Mouse (Mus musculus): ENCODE data around the gene Alcam. TPM values are rescaled to one million over a fixed set of nuclear protein-coding genes. Genes with fewer than 3 reads are reported as not detected.

Alcam gene
- polyA plus RNA-seq, 1 experiment from 2014 or later = 32.9 TPM

DNA sequence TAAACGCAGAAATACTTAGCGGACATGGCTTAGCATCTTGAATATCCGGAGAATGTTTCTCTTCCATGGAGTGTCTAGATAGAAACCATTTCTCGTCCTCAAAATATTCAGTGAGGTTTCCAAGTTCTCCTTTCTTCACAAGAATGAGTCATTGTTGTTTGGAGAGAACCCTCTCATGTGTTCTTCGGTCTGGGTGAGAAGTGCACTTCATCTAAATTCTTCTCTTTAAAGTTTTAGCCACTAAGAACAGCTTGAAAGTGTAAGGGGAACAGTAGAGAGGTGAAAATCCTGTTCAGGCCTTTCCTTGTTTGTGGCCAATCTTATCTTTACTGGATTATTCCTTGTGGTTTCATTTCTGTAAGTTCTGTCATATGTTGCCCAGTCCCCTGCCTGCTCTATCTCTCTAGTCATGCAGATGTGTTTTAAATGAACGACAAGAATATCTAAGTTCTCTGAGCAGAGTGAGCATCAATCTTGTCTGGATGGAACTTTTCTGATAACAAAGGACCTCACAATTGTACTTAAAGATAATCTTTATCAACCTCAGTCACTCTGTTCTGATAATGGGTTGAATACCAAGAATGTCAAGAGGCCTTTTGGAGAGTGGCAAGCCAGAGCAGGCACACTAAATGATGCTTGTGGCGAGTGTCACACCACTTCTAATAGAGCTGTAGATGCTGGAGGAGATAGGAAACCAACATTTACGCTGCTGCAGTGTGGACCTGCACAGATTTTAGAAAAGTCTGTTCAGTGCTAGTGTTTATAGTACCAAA lies 111.0 kb downstream of the Alcam start:
- no peaks in the 10 kb centered on the region for H3K36me3 ChIP-seq
- H3K4me2 ChIP-seq = no peak overlapping the region
- no peak for ATAC-seq (ENCODE audit: low FRiP score, low read depth)
- H3K4me1 ChIP-seq (replicated peaks) = no peaks in the 10 kb centered on the region
- no peak overlapping the region for H3K4me3 ChIP-seq
- 90% methylated on average over 8 of the region's 8 CpGs for WGBS
- H3K9ac ChIP-seq = no peak overlapping the region
- no peaks in the 10 kb centered on the region for H3K27me3 ChIP-seq
- no peak overlapping the region for H3K27ac ChIP-seq (replicated peaks)
- no peaks in the 10 kb centered on the region for H3K9me3 ChIP-seq

DNA sequence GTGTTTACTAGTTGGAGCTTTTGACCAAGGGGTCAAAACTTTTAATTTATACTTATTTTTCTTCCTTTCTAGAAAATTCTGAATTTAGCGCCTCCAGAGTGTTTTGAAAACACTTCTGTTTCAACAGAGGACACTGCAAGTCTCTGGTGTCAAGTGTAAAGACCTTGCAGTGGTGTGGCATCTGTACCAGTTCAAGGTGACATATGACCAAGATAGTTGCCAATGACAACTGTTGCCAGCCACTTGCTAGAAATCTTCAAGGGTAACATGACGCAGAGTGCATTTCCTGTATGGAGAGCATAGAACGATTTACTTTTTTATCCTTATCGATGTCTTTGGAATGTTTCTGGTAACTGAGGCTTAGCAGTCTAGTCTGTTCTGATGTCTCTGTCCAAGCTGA lies 119.8 kb downstream of the Alcam start:
- no peaks in the 10 kb centered on the region for H3K36me3 ChIP-seq
- ATAC-seq (ENCODE audit: low FRiP score, low read depth) = no peak
- no peaks in the 10 kb centered on the region for H3K4me1 ChIP-seq (replicated peaks)
- H3K27ac ChIP-seq (replicated peaks) = no peak overlapping the region
- 75% methylated on average over 4 of the region's 4 CpGs for WGBS
- no peak overlapping the region for H3K4me2 ChIP-seq
- no peaks in the 10 kb centered on the region for H3K9me3 ChIP-seq
- no peak overlapping the region for H3K4me3 ChIP-seq
- H3K27me3 ChIP-seq = no peaks in the 10 kb centered on the region
- H3K9ac ChIP-seq = no peak overlapping the region

DNA sequence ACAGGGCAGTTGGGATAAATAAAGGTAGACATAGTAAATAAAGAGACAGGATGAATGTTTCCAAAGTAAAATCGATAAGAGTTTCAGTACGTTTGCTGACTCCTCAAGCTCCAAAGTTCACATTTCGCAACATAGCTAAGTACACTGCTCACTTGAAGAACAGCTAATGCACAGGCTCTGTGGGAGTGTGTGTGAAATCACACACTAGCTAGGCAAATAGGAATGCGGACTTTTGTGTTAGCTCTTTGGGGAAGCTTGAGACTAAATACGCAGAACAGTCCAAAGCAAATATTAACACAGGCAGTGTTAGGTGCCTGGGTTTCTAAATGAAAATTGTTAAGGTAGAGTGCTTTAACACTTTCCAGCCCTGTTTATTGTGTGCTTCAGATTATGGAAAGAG lies 120.2 kb downstream of the Alcam start:
- no peak overlapping the region for H3K9ac ChIP-seq
- H3K4me2 ChIP-seq = no peak overlapping the region
- ATAC-seq (ENCODE audit: low FRiP score, low read depth) = no peak
- H3K4me3 ChIP-seq = no peak overlapping the region
- H3K27me3 ChIP-seq = no peaks in the 10 kb centered on the region
- H3K36me3 ChIP-seq = no peaks in the 10 kb centered on the region
- no peak overlapping the region for H3K27ac ChIP-seq (replicated peaks)
- no peaks in the 10 kb centered on the region for H3K4me1 ChIP-seq (replicated peaks)
- WGBS = 85% methylated on average over 5 of the region's 5 CpGs
- H3K9me3 ChIP-seq = no peaks in the 10 kb centered on the region

DNA sequence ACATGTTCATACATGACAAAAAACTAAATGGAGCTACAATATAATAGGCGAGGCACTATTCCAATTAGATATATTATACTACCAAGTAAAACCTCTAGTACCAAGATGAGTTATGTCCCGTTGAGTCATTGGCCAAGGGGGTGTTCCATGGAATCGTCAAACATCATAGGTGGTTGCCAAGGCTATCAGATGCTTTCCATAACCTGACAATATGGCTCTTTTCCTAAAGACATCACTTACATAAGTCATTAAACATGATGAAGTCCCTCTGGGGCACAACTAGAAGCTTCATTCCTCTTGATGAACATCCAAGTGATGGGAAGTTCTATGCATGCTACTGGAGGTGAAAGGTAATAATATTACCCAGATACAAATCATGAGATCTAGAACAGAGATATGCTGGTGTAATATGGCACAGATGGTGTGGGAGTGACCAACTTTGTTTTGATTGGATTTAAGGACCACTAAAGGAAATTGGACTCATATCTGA lies 122.5 kb downstream of the Alcam start:
- no peak overlapping the region for H3K27ac ChIP-seq (replicated peaks)
- H3K9ac ChIP-seq = no peak overlapping the region
- no peak for ATAC-seq (ENCODE audit: low FRiP score, low read depth)
- H3K4me3 ChIP-seq = no peak overlapping the region
- no peaks in the 10 kb centered on the region for H3K9me3 ChIP-seq
- H3K27me3 ChIP-seq = no peaks in the 10 kb centered on the region
- no peaks in the 10 kb centered on the region for H3K36me3 ChIP-seq
- H3K4me1 ChIP-seq (replicated peaks) = no peaks in the 10 kb centered on the region
- H3K4me2 ChIP-seq = no peak overlapping the region
- 96% methylated on average over 3 of the region's 3 CpGs for WGBS

DNA sequence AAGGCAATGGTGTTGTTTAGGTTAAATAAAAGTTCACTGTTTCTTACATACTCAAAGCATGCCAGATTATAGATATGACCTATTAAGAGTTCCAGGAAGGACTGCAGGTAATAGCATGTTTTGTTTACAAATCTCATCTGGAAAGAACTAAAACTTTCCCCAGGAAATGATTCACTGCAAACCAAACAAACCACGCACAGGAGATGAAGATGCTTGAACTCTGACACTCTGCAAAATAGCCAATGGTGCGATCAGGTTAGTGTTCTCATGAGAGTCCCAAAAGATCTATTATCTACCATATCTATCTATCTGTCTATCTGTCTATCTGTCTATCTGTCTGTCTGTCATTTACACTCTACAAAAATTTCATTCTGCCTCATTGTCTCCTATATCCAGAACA lies 124.5 kb downstream of the Alcam start:
- no peak for ATAC-seq (ENCODE audit: low FRiP score, low read depth)
- H3K4me1 ChIP-seq (replicated peaks) = no peaks in the 10 kb centered on the region
- H3K9ac ChIP-seq = no peak overlapping the region
- no peak overlapping the region for H3K4me2 ChIP-seq
- H3K27me3 ChIP-seq = no peaks in the 10 kb centered on the region
- H3K36me3 ChIP-seq = no peaks in the 10 kb centered on the region
- WGBS = 88% methylated on average over 2 of the region's 2 CpGs
- H3K9me3 ChIP-seq = no peaks in the 10 kb centered on the region
- H3K27ac ChIP-seq (replicated peaks) = no peak overlapping the region
- H3K4me3 ChIP-seq = no peak overlapping the region

DNA sequence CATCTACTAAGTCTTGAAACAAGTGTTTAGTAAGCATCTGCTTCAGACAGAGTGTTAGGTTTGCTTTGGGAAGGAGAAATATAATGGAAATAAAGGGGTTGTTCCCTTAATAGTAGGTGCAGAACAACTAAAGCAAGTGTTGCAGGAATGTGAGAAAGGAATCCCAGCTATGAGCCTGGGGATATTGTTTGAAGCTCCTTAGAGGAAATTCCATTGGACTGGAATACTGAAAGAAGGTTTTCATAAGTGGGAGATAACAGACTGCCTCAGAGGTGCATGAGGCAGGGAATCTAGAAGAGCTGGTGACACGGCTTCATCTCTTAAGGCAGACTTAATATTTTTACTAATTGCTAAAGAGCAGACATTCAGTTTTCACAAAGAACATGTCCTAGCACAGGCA lies 134.6 kb downstream of the Alcam start:
- no peak for ATAC-seq (ENCODE audit: low FRiP score, low read depth)
- H3K27ac ChIP-seq (replicated peaks) = no peak overlapping the region
- WGBS = 67% methylated on average over 1 of the region's 1 CpGs

DNA sequence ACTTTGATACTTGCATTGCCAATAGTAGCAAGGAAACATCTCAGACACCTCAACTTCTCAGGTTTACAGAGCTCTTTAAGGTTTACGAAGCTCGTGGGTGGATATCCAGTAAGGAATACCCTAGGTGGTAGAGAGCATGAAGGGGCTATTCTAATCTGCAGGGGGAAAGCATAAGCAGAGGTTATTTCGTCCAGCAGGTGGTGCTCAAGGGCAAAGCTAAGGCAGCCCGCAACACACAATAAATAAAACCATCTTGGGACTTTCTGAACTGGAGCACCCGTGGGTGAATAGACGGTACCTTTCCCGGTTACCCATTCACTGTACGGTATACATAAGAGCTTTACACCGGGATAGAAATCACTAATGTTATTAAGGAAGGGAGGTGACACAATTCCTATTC lies 142.8 kb downstream of the Alcam start:
- H3K4me1 ChIP-seq (replicated peaks) = peaks cover 2% of the 10 kb centered on the region; the same call in 1 of the 2 replicates
- H3K4me3 ChIP-seq = no peak overlapping the region
- peak; percentile 78 for ATAC-seq (ENCODE audit: low FRiP score, low read depth)
- no peaks in the 10 kb centered on the region for H3K36me3 ChIP-seq
- 16% methylated on average over 9 of the region's 9 CpGs for WGBS
- peak overlapping the region; percentile 40 for H3K4me2 ChIP-seq
- no peak overlapping the region for H3K27ac ChIP-seq (replicated peaks)
- H3K9ac ChIP-seq = no peak overlapping the region
- H3K27me3 ChIP-seq = no peaks in the 10 kb centered on the region
- no peaks in the 10 kb centered on the region for H3K9me3 ChIP-seq

More for the DNA sequence above, 134.6 kb downstream of the Alcam start:
- Histone ChIP-seq H3K9ac (no peak overlapping the region), H3K4me3 (no peak overlapping the region), H3K9me3 (no peaks in the 10 kb centered on the region), H3K4me1 (replicated peaks) (no peaks in the 10 kb centered on the region), H3K4me2 (no peak overlapping the region), H3K36me3 (no peaks in the 10 kb centered on the region), H3K27me3 (no peaks in the 10 kb centered on the region)

DNA sequence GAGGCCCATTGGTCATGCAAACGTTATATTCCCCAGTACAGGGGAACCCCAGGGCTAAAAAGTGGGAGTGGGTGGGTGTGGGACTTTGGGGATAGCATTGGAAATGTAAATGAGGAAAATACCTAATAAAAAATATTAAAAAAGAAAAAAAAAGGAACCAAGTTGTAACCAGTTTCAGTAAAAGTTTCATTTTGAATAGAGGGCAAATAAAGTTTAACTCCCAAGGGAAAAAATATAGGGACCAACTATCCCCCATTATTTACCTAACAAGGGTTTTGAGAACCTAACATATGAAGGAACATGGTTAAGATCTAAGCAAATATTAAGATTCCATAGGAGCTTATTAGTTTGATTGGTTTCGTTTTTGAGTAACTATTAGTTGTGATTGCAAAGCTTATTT lies 146.9 kb downstream of the Alcam start:
- Histone ChIP-seq H3K27me3 (no peaks in the 10 kb centered on the region), H3K36me3 (no peaks in the 10 kb centered on the region), H3K9ac (no peak overlapping the region), H3K4me1 (replicated peaks) (peaks cover 2% of the 10 kb centered on the region; the same call in 1 of the 2 replicates), H3K27ac (replicated peaks) (no peak overlapping the region), H3K9me3 (no peaks in the 10 kb centered on the region), H3K4me3 (no peak overlapping the region), H3K4me2 (no peak overlapping the region)
- 89% methylated on average over 2 of the region's 2 CpGs for WGBS
- no peak for ATAC-seq (ENCODE audit: low FRiP score, low read depth)

DNA sequence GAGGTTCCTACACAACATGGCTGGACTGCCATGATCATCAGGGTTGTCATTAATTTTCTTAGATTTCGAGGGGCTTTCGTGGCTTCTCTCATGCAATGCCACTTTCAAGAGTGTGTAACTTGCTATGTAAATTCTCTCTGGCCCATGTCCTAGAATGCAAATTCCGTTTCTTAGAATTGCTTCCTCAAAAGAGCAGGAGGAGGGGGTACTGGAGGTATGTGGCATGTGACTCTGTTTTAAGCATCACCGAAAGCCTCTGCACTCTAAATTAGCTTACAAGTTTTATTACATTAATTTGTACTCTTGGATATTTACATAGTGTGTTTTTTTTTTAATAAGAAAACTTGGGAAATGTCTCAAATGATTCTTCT lies 150.4 kb downstream of the Alcam start:
- H3K9ac ChIP-seq = no peak overlapping the region
- H3K4me1 ChIP-seq (replicated peaks) = no peaks in the 10 kb centered on the region
- H3K9me3 ChIP-seq = no peaks in the 10 kb centered on the region
- H3K36me3 ChIP-seq = no peaks in the 10 kb centered on the region
- no peak overlapping the region for H3K4me3 ChIP-seq
- H3K4me2 ChIP-seq = no peak overlapping the region
- H3K27ac ChIP-seq (replicated peaks) = no peak overlapping the region
- 70% methylated on average over 4 of the region's 4 CpGs for WGBS
- no peaks in the 10 kb centered on the region for H3K27me3 ChIP-seq
- ATAC-seq (ENCODE audit: low FRiP score, low read depth) = 0 out of 2 replicates have a peak, but pooled peaks have one; percentile 3

DNA sequence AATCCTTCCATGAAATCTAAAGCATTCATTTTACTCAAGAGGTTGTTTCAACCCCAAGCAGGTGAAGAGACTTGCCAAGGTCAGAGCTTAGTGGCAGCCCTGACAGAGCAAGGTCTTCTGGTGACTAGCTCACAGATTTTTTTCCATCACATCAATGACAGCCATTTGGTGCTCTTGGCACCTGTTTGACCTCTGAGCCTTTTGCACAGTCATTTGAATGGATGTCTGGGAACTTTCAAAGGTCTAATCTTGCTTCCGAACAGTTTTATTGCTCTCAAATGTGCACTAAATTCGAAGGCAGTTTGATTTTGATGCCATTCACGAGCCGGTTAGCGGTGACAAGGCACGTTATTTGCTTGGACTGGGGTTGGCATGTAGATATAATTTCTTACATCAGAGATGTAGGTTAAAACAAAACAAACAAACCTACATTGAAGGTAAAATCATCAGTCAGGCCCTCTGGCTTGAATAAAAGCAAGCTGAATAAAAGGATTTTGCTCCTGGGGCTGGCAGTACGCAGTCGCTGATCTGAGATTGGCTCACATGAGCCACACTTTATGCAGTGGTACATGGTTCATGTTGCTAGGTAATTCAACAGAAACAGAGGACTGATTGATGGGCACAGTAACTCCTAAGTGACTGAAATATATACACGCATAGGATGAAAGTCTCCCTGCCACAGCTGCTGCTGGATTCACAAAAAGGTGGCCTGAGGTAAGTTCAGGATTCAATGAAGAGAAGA lies 150.9 kb downstream of the Alcam start:
- no peaks in the 10 kb centered on the region for H3K27me3 ChIP-seq
- H3K4me2 ChIP-seq = no peak overlapping the region
- H3K4me3 ChIP-seq = no peak overlapping the region
- H3K27ac ChIP-seq (replicated peaks) = no peak overlapping the region
- no peak overlapping the region for H3K9ac ChIP-seq
- H3K36me3 ChIP-seq = no peaks in the 10 kb centered on the region
- WGBS = 71% methylated on average over 9 of the region's 9 CpGs
- H3K4me1 ChIP-seq (replicated peaks) = no peaks in the 10 kb centered on the region
- no peaks in the 10 kb centered on the region for H3K9me3 ChIP-seq
- peak; percentile 74; the same call in 1 of the 2 replicates for ATAC-seq (ENCODE audit: low FRiP score, low read depth)

DNA sequence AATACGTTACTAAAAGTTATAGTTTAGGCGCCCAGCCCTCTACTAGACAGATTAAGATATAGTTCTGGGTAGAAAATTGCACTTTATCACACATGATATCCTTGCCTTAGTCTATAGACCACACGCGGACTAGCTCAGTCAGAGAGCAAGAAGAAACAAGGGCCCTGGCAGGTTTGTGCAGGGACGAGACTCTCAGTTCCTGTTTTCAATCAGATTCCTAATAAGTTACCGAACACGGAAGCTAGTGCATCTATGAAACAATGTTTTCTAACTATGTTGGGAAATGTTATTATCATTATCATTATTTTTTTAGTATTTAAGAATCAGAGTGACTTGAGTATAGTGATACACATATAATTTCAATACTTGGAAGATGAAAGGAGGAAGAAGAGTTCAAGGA lies 152.1 kb downstream of the Alcam start:
- Histone ChIP-seq H3K27ac (replicated peaks) (no peak overlapping the region), H3K4me3 (no peak overlapping the region), H3K4me2 (no peak overlapping the region), H3K27me3 (no peaks in the 10 kb centered on the region), H3K9ac (no peak overlapping the region), H3K9me3 (no peaks in the 10 kb centered on the region), H3K4me1 (replicated peaks) (no peaks in the 10 kb centered on the region), H3K36me3 (no peaks in the 10 kb centered on the region)
- 90% methylated on average over 7 of the region's 7 CpGs for WGBS
- ATAC-seq (ENCODE audit: low FRiP score, low read depth) = no peak

DNA sequence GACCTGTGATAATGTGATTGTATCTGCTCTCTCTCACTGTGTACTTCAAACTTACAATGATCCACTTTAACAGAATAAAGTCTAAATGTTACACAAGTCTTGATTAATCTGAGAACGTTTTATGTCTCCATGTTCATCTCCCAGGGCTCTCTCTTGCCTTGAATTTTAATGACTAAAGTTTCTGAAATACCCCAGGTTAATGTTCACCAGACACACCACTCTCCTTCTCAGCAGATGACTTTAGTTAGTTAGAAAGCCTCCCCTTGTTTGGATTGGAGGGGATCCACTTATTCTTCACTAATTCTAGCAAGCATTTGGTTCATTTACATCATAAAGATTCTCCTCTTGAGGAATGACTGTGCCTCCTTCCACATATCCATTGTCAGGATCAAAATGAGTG lies 157.5 kb downstream of the Alcam start:
- Histone ChIP-seq H3K27me3 (no peaks in the 10 kb centered on the region), H3K27ac (replicated peaks) (no peak overlapping the region), H3K4me2 (no peak overlapping the region), H3K9me3 (no peaks in the 10 kb centered on the region), H3K4me1 (replicated peaks) (no peaks in the 10 kb centered on the region), H3K9ac (no peak overlapping the region), H3K4me3 (no peak overlapping the region), H3K36me3 (no peaks in the 10 kb centered on the region)
- 24% methylated on average over 1 of the region's 1 CpGs for WGBS
- ATAC-seq (ENCODE audit: low FRiP score, low read depth) = no peak

All from hindbrain, embryonic 15.5 days (tissue).